Mouse (Mus musculus) forebrain, embryonic 16.5 days (tissue): ENCODE data around the gene Ipo13. TPM values are rescaled to one million over a fixed set of nuclear protein-coding genes. Genes with fewer than 3 reads are reported as not detected.

Experiments used
- ATAC-seq: fragments of 200-750 bp; cut with Nextera tagmentation; 2 replicates; pipeline ENCODE4 v1.8.0; 2017; ENCODE audit warnings: mild to moderate bottlenecking, moderate library complexity
- H3K27ac ChIP-seq: fragments of 300-500 bp; sonication (generic); 2 replicates; pipeline ENCODE4 v1.5.1; 2014; ENCODE audit warnings: low read length, control low read depth
- H3K27me3 ChIP-seq: fragments of 300-500 bp; sonication (generic); replicated peaks from 2 replicates; pipeline ENCODE4 v1.6.1; 2014; ENCODE audit warnings: low read length; ENCODE audit not compliant: control insufficient read depth, insufficient read depth
- H3K36me3 ChIP-seq: fragments of 300-500 bp; sonication (generic); 2 replicates; pipeline ENCODE4 v1.6.1; 2014; ENCODE audit not compliant: control insufficient read depth, insufficient read depth
- H3K4me1 ChIP-seq: fragments of 300-500 bp; sonication (generic); replicated peaks from 2 replicates; pipeline ENCODE4 v1.6.1; 2014; ENCODE audit warnings: low read length; ENCODE audit not compliant: control insufficient read depth, insufficient read depth
- H3K4me2 ChIP-seq: fragments of 300-500 bp; sonication (generic); 2 replicates; pipeline ENCODE4 v1.6.1; 2014; ENCODE audit warnings: mild to moderate bottlenecking, low read length, control low read depth
- H3K4me3 ChIP-seq: fragments of 300-500 bp; sonication (generic); replicated peaks from 2 replicates; pipeline ENCODE4 v1.5.1; 2014; ENCODE audit warnings: mild to moderate bottlenecking, low read length, control low read depth
- H3K9ac ChIP-seq: fragments of 300-500 bp; sonication (generic); replicated peaks from 2 replicates; pipeline ENCODE4 v1.6.1; 2014; ENCODE audit warnings: low read depth, low read length, control low read depth
- H3K9me3 ChIP-seq: fragments of 300-500 bp; sonication (generic); 2 replicates; pipeline ENCODE4 v1.6.1; 2016; ENCODE audit warnings: low read length; ENCODE audit not compliant: control insufficient read depth
- WGBS: fragments of 180-500 bp; shearing (Covaris S2); extraction: QIAGEN DNeasy Blood & Tissue Kit; methylation state at CpG from one replicate; pipeline ENCODE4 v1.1.7; 2014; 5-methylcytosine and 5-hydroxymethylcytosine counted together
- polyA plus RNA-seq: library from polyadenylated mRNA; unstranded; fragments of >200 nt; fragmentation: Nextera tagmentation; extraction: Ambion mirVana; gene quantifications from 2 replicates; pipeline ENCODE4 v1.2.1, GENCODE M21; 2015

Ipo13 gene
- polyA plus RNA-seq, 1 experiment from 2014 or later, result 79.9 TPM

DNA sequence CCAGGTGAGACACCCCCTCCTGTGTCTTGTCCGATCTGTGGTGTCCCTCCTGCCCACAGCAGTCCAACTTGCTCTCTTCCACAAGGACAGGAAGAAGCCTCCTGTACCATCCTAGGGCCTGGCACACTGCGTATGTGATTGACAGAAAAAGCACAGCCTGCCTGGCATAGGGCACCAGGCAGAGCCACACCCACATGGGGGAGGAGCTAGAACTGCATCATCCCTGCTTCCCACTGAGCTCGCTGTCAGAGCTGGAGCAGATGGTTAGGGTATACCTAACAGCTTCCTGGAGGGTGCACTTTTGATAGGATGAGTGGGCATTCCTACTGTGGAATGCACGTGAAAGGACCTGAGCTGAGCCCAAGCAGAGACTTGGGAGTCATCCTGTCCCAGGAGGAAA lies 52.0 kb downstream of the Ipo13 start:
- H3K4me2 ChIP-seq, result no peak overlapping the region
- H3K27ac ChIP-seq, result no peak overlapping the region
- peaks cover 12% of the 10 kb centered on the region for H3K4me1 ChIP-seq
- no peaks in the 10 kb centered on the region for H3K9me3 ChIP-seq
- no peaks in the 10 kb centered on the region for H3K36me3 ChIP-seq
- no peak overlapping the region for H3K9ac ChIP-seq
- H3K4me3 ChIP-seq, result no peak overlapping the region
- WGBS, result 29% methylated on average over 4 of the region's 4 CpGs
- H3K27me3 ChIP-seq, result 0 out of 2 replicates have a peak, but pooled peaks cover 2% of the 10 kb centered on the region
- peak; percentile 94 for ATAC-seq

DNA sequence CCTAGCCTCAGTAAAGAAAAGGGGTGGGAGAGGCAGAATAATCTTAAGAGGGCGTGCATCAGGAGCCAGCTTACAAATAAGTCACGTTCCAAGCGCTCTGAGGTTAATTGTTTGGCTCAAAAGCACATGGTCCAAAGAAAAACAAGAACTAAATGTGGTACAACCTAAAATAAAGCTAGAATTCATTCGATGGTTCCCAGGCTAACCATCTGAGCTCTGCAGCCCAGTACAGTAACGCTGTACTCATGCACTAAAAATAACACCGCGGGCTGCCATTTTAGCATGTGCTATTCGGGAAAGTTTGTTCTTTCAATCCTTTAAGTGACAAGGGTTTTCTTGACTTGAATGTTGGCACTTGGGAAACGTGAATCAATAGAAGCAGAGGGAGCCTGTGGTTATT lies 54.2 kb downstream of the Ipo13 start:
- no peak overlapping the region for H3K4me2 ChIP-seq
- no peak overlapping the region for H3K4me3 ChIP-seq
- no peaks in the 10 kb centered on the region for H3K9me3 ChIP-seq
- 70% methylated on average over 9 of the region's 9 CpGs for WGBS
- H3K9ac ChIP-seq, result no peak overlapping the region
- H3K36me3 ChIP-seq, result no peaks in the 10 kb centered on the region
- no peak overlapping the region for H3K27ac ChIP-seq
- H3K27me3 ChIP-seq, result no peaks in the 10 kb centered on the region
- no peak for ATAC-seq
- peaks cover 8% of the 10 kb centered on the region; the same call in 1 of the 2 replicates for H3K4me1 ChIP-seq

DNA sequence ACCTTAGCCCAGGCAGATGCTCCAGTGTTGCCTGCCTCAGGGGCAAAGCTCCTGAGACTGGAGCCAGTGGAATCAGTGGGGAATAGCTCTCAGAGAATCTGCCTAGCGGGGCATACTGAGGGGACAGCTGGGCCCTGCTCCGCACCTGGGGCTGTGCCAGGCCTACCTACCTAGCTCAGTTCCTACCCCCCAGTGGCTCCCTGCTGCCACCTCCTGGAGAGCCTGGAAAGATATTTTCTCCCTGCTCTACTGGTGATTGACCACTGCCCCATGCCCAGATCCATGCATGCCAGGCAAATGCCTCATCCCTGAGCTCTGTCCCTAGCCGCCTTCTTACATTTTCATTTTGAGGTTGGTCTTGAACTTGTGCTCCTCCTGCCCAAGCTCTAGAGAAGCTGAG lies 56.0 kb downstream of the Ipo13 start:
- Histone ChIP-seq H3K36me3 (no peaks in the 10 kb centered on the region), H3K9me3 (no peaks in the 10 kb centered on the region), H3K9ac (no peak overlapping the region), H3K4me3 (no peak overlapping the region), H3K4me2 (no peak overlapping the region), H3K27me3 (no peaks in the 10 kb centered on the region), H3K27ac (no peak overlapping the region), H3K4me1 (peaks cover 8% of the 10 kb centered on the region; the same call in 1 of the 2 replicates)
- 71% methylated on average over 3 of the region's 3 CpGs for WGBS
- ATAC-seq, result no peak

DNA sequence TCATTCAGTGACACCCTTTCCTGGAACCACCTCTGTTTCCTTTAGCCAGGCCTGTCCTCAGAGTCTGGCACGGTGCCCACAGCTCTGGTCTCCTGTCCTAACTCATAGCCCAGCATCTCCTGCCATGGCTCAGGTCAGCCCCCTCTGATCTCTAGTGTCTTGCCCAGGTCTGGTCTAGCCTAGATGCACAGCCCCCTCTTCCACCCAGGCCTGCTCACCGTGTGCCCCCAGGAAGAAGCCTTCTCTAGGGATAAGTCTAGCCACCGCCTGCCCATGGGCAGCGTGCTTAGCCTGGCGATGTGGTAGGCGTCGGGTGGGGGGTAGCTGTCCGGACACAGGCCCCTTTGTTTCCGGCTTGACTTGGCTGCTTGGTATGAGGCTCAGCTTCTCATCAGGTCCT lies 59.7 kb downstream of the Ipo13 start:
- no peak overlapping the region for H3K27ac ChIP-seq
- no peak for ATAC-seq
- 61% methylated on average over 9 of the region's 9 CpGs for WGBS

DNA sequence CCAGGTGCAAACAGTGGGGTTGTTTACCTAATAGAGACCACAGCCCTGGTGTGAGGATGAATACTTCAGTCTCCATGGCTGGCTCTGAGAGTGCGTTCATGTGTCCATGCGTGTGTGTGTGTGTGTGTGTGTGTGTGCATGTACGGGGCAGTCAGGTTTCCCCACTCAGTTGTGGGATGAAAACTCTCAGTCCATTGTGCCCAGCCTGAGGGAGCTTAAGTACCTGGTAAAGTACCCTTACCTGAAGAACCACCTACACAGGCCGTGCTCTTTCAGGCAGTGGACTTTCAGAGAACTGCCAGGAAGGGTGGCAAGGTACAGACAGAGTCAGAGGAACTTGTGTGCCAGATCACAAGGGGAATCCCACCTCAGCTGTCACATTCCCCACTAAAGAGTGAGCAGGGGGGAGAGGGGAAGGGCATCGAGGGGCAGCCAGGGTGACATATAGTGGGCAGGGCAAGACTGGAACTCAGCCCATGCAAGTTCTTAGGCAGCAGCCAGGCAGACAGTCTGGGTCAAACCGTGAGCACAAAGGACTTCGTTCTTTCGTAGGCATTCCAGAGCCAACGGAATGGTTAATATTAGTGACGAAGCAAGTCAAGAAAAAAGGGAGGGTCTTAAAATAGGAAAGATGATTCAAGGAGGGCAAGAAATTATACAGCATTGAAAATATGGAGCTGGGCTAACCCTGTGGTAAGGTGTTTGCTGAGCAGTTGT lies 62.5 kb downstream of the Ipo13 start:
- Histone ChIP-seq H3K4me2 (no peak overlapping the region), H3K9me3 (no peaks in the 10 kb centered on the region), H3K4me3 (no peak overlapping the region), H3K36me3 (no peaks in the 10 kb centered on the region), H3K4me1 (no peaks in the 10 kb centered on the region; the same call in 1 of the 2 replicates), H3K27me3 (no peaks in the 10 kb centered on the region), H3K9ac (no peak overlapping the region), H3K27ac (no peak overlapping the region)
- no peak for ATAC-seq
- WGBS, result 88% methylated on average over 10 of the region's 10 CpGs

More for the DNA sequence above, 59.7 kb downstream of the Ipo13 start:
- H3K9ac ChIP-seq, result no peak overlapping the region
- no peaks in the 10 kb centered on the region for H3K36me3 ChIP-seq
- no peak overlapping the region for H3K4me2 ChIP-seq
- H3K4me3 ChIP-seq, result no peak overlapping the region
- H3K4me1 ChIP-seq, result no peaks in the 10 kb centered on the region
- no peaks in the 10 kb centered on the region for H3K27me3 ChIP-seq
- H3K9me3 ChIP-seq, result no peaks in the 10 kb centered on the region

DNA sequence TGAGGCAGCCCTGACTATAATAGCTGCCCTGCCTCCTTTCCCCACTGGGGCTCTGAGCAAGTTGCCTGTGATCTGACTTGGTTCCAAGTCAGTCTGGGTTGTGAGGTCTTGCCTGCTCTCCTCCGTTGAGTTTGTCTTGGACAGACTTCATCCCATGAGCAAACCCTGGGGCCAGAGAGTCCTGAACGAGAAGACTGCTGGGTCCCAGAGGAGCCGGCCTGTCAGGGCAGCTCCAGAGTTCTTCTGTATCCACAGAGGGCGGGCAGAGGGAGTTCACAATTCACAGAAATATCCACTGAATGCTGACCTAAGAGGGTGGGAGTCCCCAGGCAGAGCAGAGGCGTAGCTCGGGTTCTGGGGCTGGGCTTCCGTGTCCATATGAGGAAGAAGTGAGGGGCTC lies 63.9 kb downstream of the Ipo13 start:
- H3K36me3 ChIP-seq, result no peaks in the 10 kb centered on the region
- H3K27ac ChIP-seq, result no peak overlapping the region
- H3K4me3 ChIP-seq, result no peak overlapping the region
- H3K9ac ChIP-seq, result 0 out of 2 replicates have a peak overlapping the region, but pooled peaks have one; percentile 29
- H3K9me3 ChIP-seq, result no peaks in the 10 kb centered on the region
- ATAC-seq, result no peak
- no peak overlapping the region for H3K4me2 ChIP-seq
- no peaks in the 10 kb centered on the region for H3K27me3 ChIP-seq
- WGBS, result 83% methylated on average over 7 of the region's 7 CpGs
- H3K4me1 ChIP-seq, result no peaks in the 10 kb centered on the region; the same call in 1 of the 2 replicates

DNA sequence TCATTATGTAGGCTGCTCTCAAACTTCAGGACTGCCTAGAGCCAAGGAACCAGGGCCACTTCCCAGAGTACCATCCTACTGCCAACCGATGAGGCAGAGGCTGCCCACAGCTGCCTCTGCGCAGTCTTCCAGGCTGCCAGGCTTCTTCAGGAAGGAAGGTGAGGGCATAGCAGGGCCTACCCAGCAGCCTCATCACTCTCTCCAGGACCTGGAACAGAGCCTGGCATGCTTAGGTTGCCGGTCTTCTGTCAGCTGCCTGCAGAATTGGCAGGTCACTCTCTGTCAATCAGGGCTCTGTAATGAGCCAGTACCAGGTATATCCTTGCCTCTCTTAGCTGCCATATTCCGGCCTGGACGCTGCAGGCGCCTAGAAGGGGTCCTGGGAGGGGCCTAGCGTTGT lies 64.6 kb downstream of the Ipo13 start:
- 71% methylated on average over 7 of the region's 7 CpGs for WGBS
- no peaks in the 10 kb centered on the region for H3K36me3 ChIP-seq
- H3K4me2 ChIP-seq, result no peak overlapping the region
- no peak overlapping the region for H3K27ac ChIP-seq
- no peaks in the 10 kb centered on the region; the same call in 1 of the 2 replicates for H3K4me1 ChIP-seq
- ATAC-seq, result no peak
- no peak overlapping the region for H3K4me3 ChIP-seq
- no peaks in the 10 kb centered on the region for H3K9me3 ChIP-seq
- no peaks in the 10 kb centered on the region for H3K27me3 ChIP-seq
- no peak overlapping the region for H3K9ac ChIP-seq

DNA sequence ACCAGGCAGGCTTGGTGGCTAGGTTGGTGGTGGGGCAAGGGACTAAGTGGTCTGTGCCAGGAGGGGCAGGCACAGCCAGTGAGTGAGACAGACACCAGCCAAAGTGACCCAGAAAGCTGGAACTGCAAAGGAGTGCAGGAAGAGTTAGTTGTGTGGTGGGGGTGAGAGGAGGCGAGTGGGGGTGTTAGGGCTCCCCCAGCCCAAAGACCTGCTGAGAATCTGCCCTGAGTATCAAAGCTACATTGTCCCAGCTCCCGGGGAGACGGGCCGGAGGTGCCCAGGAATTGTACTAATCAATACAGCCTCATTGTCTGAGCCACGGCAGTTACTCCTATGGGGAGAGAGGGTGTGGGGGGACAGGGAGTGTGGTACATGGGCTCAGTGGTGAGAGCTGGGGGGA lies 65.3 kb downstream of the Ipo13 start:
- H3K4me2 ChIP-seq, result no peak overlapping the region
- H3K27ac ChIP-seq, result no peak overlapping the region
- no peaks in the 10 kb centered on the region for H3K27me3 ChIP-seq
- H3K4me3 ChIP-seq, result no peak overlapping the region
- no peaks in the 10 kb centered on the region; the same call in 1 of the 2 replicates for H3K4me1 ChIP-seq
- ATAC-seq, result peak; percentile 39; the same call in 1 of the 2 replicates
- no peaks in the 10 kb centered on the region for H3K9me3 ChIP-seq
- WGBS, result 10% methylated on average over 5 of the region's 5 CpGs
- H3K9ac ChIP-seq, result no peak overlapping the region
- H3K36me3 ChIP-seq, result no peaks in the 10 kb centered on the region

DNA sequence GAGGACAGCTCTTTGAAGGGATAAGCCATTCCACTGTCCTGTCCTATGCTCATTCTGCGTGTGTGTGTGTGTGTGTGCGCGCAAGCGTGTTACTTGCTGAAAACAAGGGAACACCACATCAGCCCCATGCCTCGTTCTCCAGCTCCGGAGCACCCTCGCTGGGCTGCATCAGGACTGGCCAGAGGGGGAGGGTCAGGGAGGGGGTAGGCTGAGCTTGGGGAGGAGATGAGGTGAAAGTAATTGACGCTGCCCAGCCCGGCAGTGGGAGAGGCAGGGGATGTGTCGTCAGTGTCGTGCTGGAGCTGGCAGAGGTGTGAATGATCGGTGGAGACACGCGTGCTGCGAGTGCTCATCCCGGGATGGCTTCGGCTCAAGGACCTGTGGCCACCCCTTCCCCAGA lies 65.7 kb downstream of the Ipo13 start:
- H3K27me3 ChIP-seq, result no peaks in the 10 kb centered on the region
- no peak overlapping the region for H3K27ac ChIP-seq
- 46% methylated on average over 17 of the region's 17 CpGs for WGBS
- no peaks in the 10 kb centered on the region for H3K36me3 ChIP-seq
- H3K4me2 ChIP-seq, result no peak overlapping the region
- no peak overlapping the region for H3K4me3 ChIP-seq
- no peaks in the 10 kb centered on the region for H3K9me3 ChIP-seq
- ATAC-seq, result 0 out of 2 replicates have a peak, but pooled peaks have one; percentile 20
- no peaks in the 10 kb centered on the region; the same call in 1 of the 2 replicates for H3K4me1 ChIP-seq
- no peak overlapping the region for H3K9ac ChIP-seq
